Mouse (Mus musculus): ENCODE data around the gene Zcchc17.

Zcchc17 gene

DNA sequence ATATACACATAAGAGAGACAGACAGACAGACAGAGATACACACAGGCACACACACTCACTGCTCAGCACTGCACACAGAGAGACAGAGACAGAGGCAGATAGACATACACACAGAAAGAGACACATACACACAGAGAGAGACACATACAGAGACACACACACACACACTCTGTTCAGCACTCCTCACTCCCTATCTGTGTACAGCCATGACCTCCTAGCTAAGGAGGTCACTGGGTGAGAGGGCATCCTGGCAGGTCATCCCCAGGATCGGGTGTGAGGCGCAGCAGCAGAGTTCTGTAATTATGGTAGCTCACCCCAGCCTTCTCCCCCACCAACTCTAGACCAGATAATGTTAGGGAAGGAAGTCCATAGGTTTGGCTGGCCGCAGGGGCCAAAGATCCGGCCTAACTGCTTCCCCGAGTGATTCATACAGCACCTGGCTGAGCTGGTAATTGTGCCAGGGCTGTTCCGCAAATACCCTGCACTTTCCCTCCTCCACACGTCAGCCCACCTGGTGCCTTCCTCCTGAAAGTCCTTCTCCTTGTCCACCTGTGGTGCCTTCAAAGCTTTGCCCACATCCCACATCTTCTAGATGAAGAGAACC, 83.1 kb downstream of the Zcchc17 start:
- no peak for DNase-seq

DNA sequence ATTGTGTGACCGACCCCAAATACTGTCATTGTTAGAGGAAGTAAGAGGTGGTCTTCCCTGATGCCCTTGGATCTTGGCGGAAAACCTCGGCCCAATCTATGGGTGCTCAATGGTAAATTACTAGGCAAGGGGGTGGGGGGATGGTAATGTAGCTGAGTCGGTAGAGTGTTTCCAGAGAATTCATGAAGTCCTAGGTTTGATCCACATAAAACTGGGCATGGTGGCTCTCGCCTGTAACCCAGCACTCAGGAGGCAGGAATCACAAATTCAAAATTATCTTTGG, 84.0 kb downstream of the Zcchc17 start:
- no peak for DNase-seq

- peak; percentile 46 for DNase-seq
These were observed 84.5 kb downstream of the Zcchc17 start for GRCm38 (mm10) chr4:130275016-130275822.

DNA sequence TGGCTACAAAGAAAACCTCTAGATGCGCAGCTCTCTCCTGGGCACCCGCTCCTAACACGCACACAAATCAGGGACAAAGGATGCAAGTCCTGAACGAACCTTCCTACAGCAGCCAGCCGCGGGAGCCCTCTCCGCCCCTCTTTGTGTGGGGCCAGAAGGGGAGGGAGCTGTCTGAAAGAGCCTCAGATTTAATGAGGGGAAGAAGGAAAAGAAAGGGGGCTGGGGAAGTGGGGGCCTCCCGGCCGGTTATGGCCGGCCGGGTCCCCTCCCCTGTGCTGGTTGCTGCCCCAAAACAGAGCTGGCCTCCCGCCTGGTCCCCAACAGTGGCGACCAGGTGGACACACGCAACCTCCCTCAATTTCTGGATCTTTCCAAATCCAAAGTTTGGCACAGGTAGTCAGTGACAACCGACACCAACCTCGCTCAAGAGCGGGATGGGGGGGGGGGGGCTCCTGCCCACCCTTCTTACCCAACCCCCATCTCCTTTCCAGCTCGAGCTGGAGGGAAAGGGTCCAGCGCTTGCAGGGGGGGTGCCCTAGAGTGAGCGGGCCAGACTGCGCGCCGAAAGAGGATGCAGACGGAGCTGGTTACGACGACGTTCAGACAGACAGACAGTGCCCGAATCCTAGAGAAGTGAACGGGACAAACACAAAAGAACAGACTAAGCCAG, 85.3 kb downstream of the Zcchc17 start:
- no peak for DNase-seq

- no peak for DNase-seq
These were observed 85.9 kb downstream of the Zcchc17 start for GRCm38 (mm10) chr4:130273698-130274345.

GRCm38 (mm10) chr4:130270611-130271347, 89.0 kb downstream of the Zcchc17 start:
- no peak for DNase-seq

DNA sequence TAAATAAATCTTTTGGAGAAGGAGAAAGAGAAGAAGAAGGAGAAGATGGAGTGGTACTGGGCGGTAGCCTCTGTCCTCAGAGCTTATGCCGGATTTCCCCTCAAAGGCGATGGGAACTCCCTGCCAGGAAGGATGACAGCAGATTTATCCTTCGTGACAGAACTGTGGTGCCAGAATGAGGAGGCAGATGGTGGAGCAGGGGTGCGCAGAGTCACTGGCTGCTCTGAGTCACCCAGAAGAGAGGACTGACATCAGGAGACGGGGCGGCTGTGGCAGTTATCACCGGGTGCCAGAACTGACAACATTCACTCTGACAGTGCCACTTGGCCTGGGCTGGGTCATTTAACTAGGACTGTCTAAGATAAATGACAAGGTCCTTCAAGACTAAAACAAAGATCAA, 89.7 kb downstream of the Zcchc17 start:
- no peak for DNase-seq

- no peak for DNase-seq
These were observed 91.0 kb downstream of the Zcchc17 start for GRCm38 (mm10) chr4:130268736-130269135.

DNA sequence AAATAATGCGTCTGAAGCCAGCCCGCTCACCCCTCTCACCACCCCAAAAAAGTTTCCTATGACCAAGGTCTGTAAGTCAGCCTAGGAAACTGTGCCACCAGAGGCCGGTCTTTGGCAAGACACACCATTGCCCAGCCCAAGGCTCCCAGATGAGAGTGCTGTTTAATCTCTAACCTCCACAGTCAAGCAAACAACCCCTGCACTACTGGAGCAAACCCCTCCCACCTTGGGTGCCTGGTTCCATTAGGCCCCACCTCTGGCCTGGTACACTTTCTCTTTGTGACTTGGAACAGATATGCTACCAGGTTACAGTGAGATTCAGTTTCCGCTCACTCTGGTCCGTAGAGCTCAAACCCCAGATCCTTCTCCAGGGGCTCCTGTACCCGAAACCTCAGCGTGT, 92.7 kb downstream of the Zcchc17 start:
- DNase-seq: peak; percentile 67

GRCm38 (mm10) chr4:130266601-130267000, 93.1 kb downstream of the Zcchc17 start:
- peak; percentile 35 for DNase-seq

Measured in lung, postnatal 36 days (tissue).